Comparison of ENCODE assay signal across 10 mouse cellular contexts in the genomic region with DNA sequence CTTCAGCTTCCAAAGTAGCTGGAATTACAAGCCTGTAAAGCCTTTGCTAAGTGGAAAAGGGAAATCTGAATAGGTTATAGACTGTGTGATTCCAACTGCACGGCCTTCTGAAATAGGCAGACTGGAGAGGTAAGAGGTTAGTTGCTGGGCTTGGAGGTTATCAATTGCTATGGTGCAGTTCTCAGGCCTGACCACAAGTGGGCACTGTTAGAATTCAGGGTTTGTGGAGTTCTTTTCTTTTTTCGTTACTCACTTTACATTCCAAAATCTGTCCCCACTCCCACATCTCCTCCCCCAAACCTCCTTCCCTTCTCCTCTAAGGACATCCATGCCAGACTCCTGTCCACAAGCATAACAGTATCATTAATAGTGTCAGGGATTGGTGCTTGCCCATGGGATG. TPM values are rescaled to one million over a fixed set of nuclear protein-coding genes. Genes with fewer than 3 reads are reported as not detected.
A peak's percentile ranks its signal among the peaks of the same experiment; 100 is the strongest.
DNase-seq lines count a peak whose midpoint lies in the region; ATAC-seq and TF ChIP-seq lines count a peak whose summit lies in the region.
"Had no signal": no experiment of that assay in that cellular context is flagged by ENCODE, and none has a peak within 500 bp of the region (broad histone marks: within the 10 kb centered on the region; RNA-seq: fewer than 3 reads in every experiment).

No protein-coding gene starts in this region.

- H3K4me2 ChIP-seq in kidney, postnatal 0 days (ENCODE audit: low read length) = no peak overlapping the region
- H3K4me2 ChIP-seq in kidney, embryonic 16.5 days (replicated peaks; ENCODE audit: low read depth, low read length) = no peak overlapping the region

- no peak for ATAC-seq in kidney, postnatal 0 days (replicated peaks; ENCODE audit: low FRiP score, low read depth)
- ATAC-seq in kidney, embryonic 16.5 days (ENCODE audit: low FRiP score, low TSS enrichment) = no peak

- H3K4me3 ChIP-seq in kidney, postnatal 0 days (replicated peaks; ENCODE audit: low read depth, low read length) = no peak overlapping the region
- no peak overlapping the region for H3K4me3 ChIP-seq in kidney, embryonic 16.5 days (ENCODE audit: low read length)
- no peak overlapping the region for H3K4me3 ChIP-seq in lung, adult 2 months (replicated peaks; ENCODE audit: extremely low read depth, low read depth, low read length)

- H3K4me1 ChIP-seq in kidney, postnatal 0 days (replicated peaks; ENCODE audit: insufficient read depth, low read length) = no peaks in the 10 kb centered on the region
- H3K4me1 ChIP-seq in kidney, embryonic 16.5 days (ENCODE audit: insufficient read depth, low read length) = no peaks in the 10 kb centered on the region
- no peaks in the 10 kb centered on the region for H3K4me1 ChIP-seq in lung, adult 2 months (ENCODE audit: control insufficient read depth, insufficient read depth, low read length)

- no peaks in the 10 kb centered on the region for H3K9me3 ChIP-seq in kidney, postnatal 0 days (replicated peaks; ENCODE audit: low read length)
- no peaks in the 10 kb centered on the region for H3K9me3 ChIP-seq in kidney, embryonic 16.5 days (ENCODE audit: low read length)

- TF ChIP-seq CTCF in kidney, postnatal 0 days (IDR thresholded peaks at IDR 0.05; ENCODE audit: low read depth) = peak; percentile 84
- TF ChIP-seq CTCF in lung, adult 2 months (IDR thresholded peaks at IDR 0.05; ENCODE audit: insufficient read depth, low read length) = peak; percentile 39; the same call in 1 of the 2 replicates

- no peaks in the 10 kb centered on the region for H3K27me3 ChIP-seq in kidney, postnatal 0 days (ENCODE audit: insufficient read depth, low read length)
- no peaks in the 10 kb centered on the region for H3K27me3 ChIP-seq in kidney, embryonic 16.5 days (ENCODE audit: insufficient read depth, low read length)
- no peaks in the 10 kb centered on the region for H3K27me3 ChIP-seq in splenic B cell, adult 2 months (ENCODE audit: control insufficient read depth, insufficient read depth, low read length, poor library complexity, severe bottlenecking)

- H3K27ac ChIP-seq in kidney, postnatal 0 days = no peak overlapping the region
- no peak overlapping the region for H3K27ac ChIP-seq in kidney, embryonic 16.5 days (ENCODE audit: low read length)
- H3K27ac ChIP-seq: macrophage had no signal

- 36% methylated on average over 2 of the region's 2 CpGs for WGBS in kidney, postnatal 0 days
- 36% methylated on average over 2 of the region's 2 CpGs for WGBS in kidney, embryonic 16.5 days
- WGBS in lung, adult 2 months = 16% methylated on average over 2 of the region's 2 CpGs

- peaks cover 7% of the 10 kb centered on the region; the same call in 1 of the 2 replicates for H3K36me3 ChIP-seq in kidney, postnatal 0 days (ENCODE audit: insufficient read depth, low read length)
- H3K36me3 ChIP-seq in kidney, embryonic 16.5 days (ENCODE audit: insufficient read depth, low read length) = peaks cover 24% of the 10 kb centered on the region
- 0 out of 2 replicates have a peak, but pooled peaks cover 2% of the 10 kb centered on the region for H3K36me3 ChIP-seq in splenic B cell, adult 2 months (ENCODE audit: control insufficient read depth, insufficient read depth, low read length, poor library complexity, severe bottlenecking)

- no peak overlapping the region for H3K9ac ChIP-seq in kidney, postnatal 0 days (ENCODE audit: low read depth, low read length)
- H3K9ac ChIP-seq in kidney, embryonic 16.5 days (replicated peaks; ENCODE audit: low read length) = no peak overlapping the region

- DNase-seq in adrenal gland, postnatal 10 days = peak; percentile 59
- DNase-seq in adrenal gland, postnatal 25 days = no peak
- peak; percentile 70 for DNase-seq in kidney, postnatal 0 days (ENCODE audit: low spot score)
- DNase-seq in ES-CJ7 (ENCODE audit: low read depth, low spot score) = peak; percentile 75
- DNase-seq in embryo, embryonic 11.5 days (ENCODE audit: low read depth, low spot score) = peak; percentile 24
- peak; percentile 33 for DNase-seq in lung, adult 2 months
- DNase-seq in splenic B cell, adult 2 months (ENCODE audit: low read depth, low spot score) = peak; percentile 75

- TF ChIP-seq POLR2A in lung, adult 2 months (IDR thresholded peaks at IDR 0.05; ENCODE audit: borderline replicate concordance, extremely low read depth, low read depth, low read length) = no peak

RNA-seq across cellular contexts. Expression of a gene that starts 8.0 kb away (rescaled TPM):
- 100 to 1,000 TPM; 187 to 228 TPM for total RNA-seq in adrenal gland, postnatal 10 days (2021)
- 156 and 160 TPM in 2 replicates for total RNA-seq in adrenal gland, postnatal 25 days (2021)
- polyA plus RNA-seq in kidney, postnatal 0 days (2015; fragmentation: Nextera tagmentation; extraction: Ambion mirVana) = 751 and 763 TPM in 2 replicates
- 690 and 706 TPM in 2 replicates for polyA plus RNA-seq in kidney, embryonic 16.5 days (2015; fragmentation: Nextera tagmentation; extraction: Ambion mirVana)
- 480 and 641 TPM in 2 replicates for polyA plus RNA-seq in lung, adult 2 months (2012; rRNA removed)

RNA-seq across cellular contexts. Expression of a gene that starts 31.6 kb away (rescaled TPM):
- 100 to 1,000 TPM; 198 to 201 TPM for total RNA-seq in adrenal gland, postnatal 10 days (2021)
- total RNA-seq in adrenal gland, postnatal 25 days (2021) = 174 TPM in 2 replicates
- polyA plus RNA-seq in kidney, postnatal 0 days (2015; fragmentation: Nextera tagmentation; extraction: Ambion mirVana) = 213 and 221 TPM in 2 replicates
- 198 and 212 TPM in 2 replicates for polyA plus RNA-seq in kidney, embryonic 16.5 days (2015; fragmentation: Nextera tagmentation; extraction: Ambion mirVana)
- 119 and 128 TPM in 2 replicates for polyA plus RNA-seq in lung, adult 2 months (2012; rRNA removed)

RNA-seq across cellular contexts. Expression of a gene that starts 31.8 kb away (rescaled TPM):
- under 1 TPM in 1 of 2 experiments, not detected in 1; 0.42 TPM for total RNA-seq in adrenal gland, postnatal 10 days (2021)
- total RNA-seq in adrenal gland, postnatal 25 days (2021) = not detected in 2 replicates
- not detected in 2 replicates for polyA plus RNA-seq in kidney, postnatal 0 days (2015; fragmentation: Nextera tagmentation; extraction: Ambion mirVana)
- polyA plus RNA-seq in kidney, embryonic 16.5 days (2015; fragmentation: Nextera tagmentation; extraction: Ambion mirVana) = not detected in 2 replicates
- not detected in 2 replicates for polyA plus RNA-seq in lung, adult 2 months (2012; rRNA removed)
- polyA plus RNA-seq: gonadal fat pad, adult 2 months; macrophage had no signal

RNA-seq across cellular contexts. Expression of a gene that starts 34.5 kb away (rescaled TPM):
- not detected for total RNA-seq in adrenal gland, postnatal 10 days (2021)
- total RNA-seq in adrenal gland, postnatal 25 days (2021) = not detected in 2 replicates
- polyA plus RNA-seq in kidney, postnatal 0 days (2015; fragmentation: Nextera tagmentation; extraction: Ambion mirVana) = not detected in 2 replicates
- not detected in 2 replicates for polyA plus RNA-seq in kidney, embryonic 16.5 days (2015; fragmentation: Nextera tagmentation; extraction: Ambion mirVana)
- polyA plus RNA-seq in lung, adult 2 months (2012; rRNA removed) = not detected in 2 replicates
- polyA plus RNA-seq: gonadal fat pad, adult 2 months; macrophage had no signal

RNA-seq across cellular contexts. Expression of a gene that starts 53.1 kb away (rescaled TPM):
- 100 to 1,000 TPM; 140 to 156 TPM for total RNA-seq in adrenal gland, postnatal 10 days (2021)
- total RNA-seq in adrenal gland, postnatal 25 days (2021) = 38.3 and 41.0 TPM in 2 replicates
- polyA plus RNA-seq in kidney, postnatal 0 days (2015; fragmentation: Nextera tagmentation; extraction: Ambion mirVana) = 24.6 and 26.6 TPM in 2 replicates
- polyA plus RNA-seq in kidney, embryonic 16.5 days (2015; fragmentation: Nextera tagmentation; extraction: Ambion mirVana) = 36.8 and 37.9 TPM in 2 replicates
- polyA plus RNA-seq in lung, adult 2 months (2012; rRNA removed) = 219 and 232 TPM in 2 replicates
- polyA plus RNA-seq: macrophage had no signal
